In genomic region chr2:91526294-91527146, GRCm38 (mm10) we compare ENCODE assay signal across 7 mouse cellular contexts. TPM values are rescaled to one million over a fixed set of nuclear protein-coding genes. Genes with fewer than 3 reads are reported as not detected.
DNase-seq lines count a peak whose midpoint lies in the region; ATAC-seq lines count a peak whose summit lies in the region.

Gene Ckap5 (plus strand): TSS chr2:91526762.

- peak; percentile 98 for ATAC-seq in embryonic facial prominence, embryonic 12.5 days (ENCODE audit: insufficient number of reproducible peaks, insufficient read depth, low FRiP score, low TSS enrichment)
- ATAC-seq in limb, embryonic 11.5 days (ENCODE audit: insufficient number of reproducible peaks, low FRiP score, low TSS enrichment, low read depth), result peak; percentile 98
- ATAC-seq in midbrain, embryonic 14.5 days (ENCODE audit: low FRiP score, low TSS enrichment), result peak; percentile 98

- H3K9me3 ChIP-seq in embryonic facial prominence, embryonic 12.5 days, result no peaks in the 10 kb centered on the region
- no peaks in the 10 kb centered on the region for H3K9me3 ChIP-seq in limb, embryonic 11.5 days (ENCODE audit: control insufficient read depth, low read length)
- H3K9me3 ChIP-seq in midbrain, embryonic 14.5 days (ENCODE audit: control insufficient read depth, low read length), result no peaks in the 10 kb centered on the region

- H3K27me3 ChIP-seq in embryonic facial prominence, embryonic 12.5 days, result no peaks in the 10 kb centered on the region
- no peaks in the 10 kb centered on the region for H3K27me3 ChIP-seq in limb, embryonic 11.5 days (ENCODE audit: control insufficient read depth, insufficient read depth, low read length)
- no peaks in the 10 kb centered on the region for H3K27me3 ChIP-seq in midbrain, embryonic 14.5 days (ENCODE audit: control insufficient read depth, insufficient read depth, low read length)

- peak within 1 kb of the TSS; percentile 96 for H3K4me3 ChIP-seq in embryonic facial prominence, embryonic 12.5 days
- peak within 1 kb of the TSS; percentile 93 for H3K4me3 ChIP-seq in limb, embryonic 11.5 days (ENCODE audit: low read depth, low read length)
- H3K4me3 ChIP-seq in midbrain, embryonic 14.5 days (replicated peaks; ENCODE audit: low read depth, low read length), result peak within 1 kb of the TSS; percentile 98

- peak within 1 kb of the TSS; percentile 95 for H3K9ac ChIP-seq in embryonic facial prominence, embryonic 12.5 days
- peak within 1 kb of the TSS; percentile 97 for H3K9ac ChIP-seq in limb, embryonic 11.5 days (ENCODE audit: low read length)
- H3K9ac ChIP-seq in midbrain, embryonic 14.5 days (replicated peaks; ENCODE audit: low read length), result peak within 1 kb of the TSS; percentile 98

- peak; percentile 89 for DNase-seq in adrenal gland, postnatal 25 days
- peak; percentile 100 for DNase-seq in heart, adult 11 months
- DNase-seq in kidney, adult 18-20 months, result peak; percentile 92
- peak; percentile 97 for DNase-seq in limb, embryonic 11.5 days (ENCODE audit: low spot score)
- DNase-seq in midbrain, embryonic 14.5 days, result peak; percentile 97
- DNase-seq in spleen, adult 18-20 months, result peak; percentile 77 to 84

- WGBS in embryonic facial prominence, embryonic 12.5 days, result under 1% methylated on average over 63 of the region's 64 CpGs
- under 1% methylated on average over 49 of the region's 64 CpGs for WGBS in limb, embryonic 11.5 days
- WGBS in midbrain, embryonic 14.5 days, result under 1% methylated on average over 64 of the region's 64 CpGs

- peaks cover 10% of the 10 kb centered on the region; the same call in 1 of the 2 replicates for H3K36me3 ChIP-seq in embryonic facial prominence, embryonic 12.5 days
- H3K36me3 ChIP-seq in limb, embryonic 11.5 days (ENCODE audit: control insufficient read depth, insufficient read depth, low read length), result peaks cover 4% of the 10 kb centered on the region; the same call in 1 of the 2 replicates
- H3K36me3 ChIP-seq in midbrain, embryonic 14.5 days (ENCODE audit: control insufficient read depth, insufficient read depth, low read length), result no peaks in the 10 kb centered on the region

- peak within 1 kb of the TSS; percentile 88 for H3K27ac ChIP-seq in embryonic facial prominence, embryonic 12.5 days
- H3K27ac ChIP-seq in limb, embryonic 11.5 days (replicated peaks; ENCODE audit: low read depth, low read length), result peak within 1 kb of the TSS; percentile 75
- H3K27ac ChIP-seq in midbrain, embryonic 14.5 days (replicated peaks; ENCODE audit: low read depth, low read length), result peak within 1 kb of the TSS; percentile 90

- peak within 1 kb of the TSS; percentile 71 for H3K4me2 ChIP-seq in embryonic facial prominence, embryonic 12.5 days (replicated peaks)
- H3K4me2 ChIP-seq in limb, embryonic 11.5 days (ENCODE audit: low read depth, severe bottlenecking), result peak within 1 kb of the TSS; percentile 63
- peak within 1 kb of the TSS; percentile 77 for H3K4me2 ChIP-seq in midbrain, embryonic 14.5 days (ENCODE audit: low read length)

- H3K4me1 ChIP-seq in embryonic facial prominence, embryonic 12.5 days, result no peaks in the 10 kb centered on the region; the same call in 1 of the 2 replicates
- H3K4me1 ChIP-seq in limb, embryonic 11.5 days (ENCODE audit: control insufficient read depth, insufficient read depth, low read length), result no peaks in the 10 kb centered on the region
- 0 out of 2 replicates have a peak, but pooled peaks cover 6% of the 10 kb centered on the region for H3K4me1 ChIP-seq in midbrain, embryonic 14.5 days (ENCODE audit: control insufficient read depth, insufficient read depth, low read length)

RNA-seq across cellular contexts. Expression of gene Ckap5, which starts in this region (rescaled TPM):
- 45.1 and 49.3 TPM in 2 replicates for total RNA-seq in adrenal gland, postnatal 25 days (2021)
- polyA plus RNA-seq in embryonic facial prominence, embryonic 12.5 days (2016; fragmentation: Nextera tagmentation; extraction: Ambion mirVana), result 115 and 124 TPM in 2 replicates
- 105 and 111 TPM in 2 replicates for polyA plus RNA-seq in limb, embryonic 11.5 days (2014; fragmentation: Nextera tagmentation; extraction: Ambion mirVana)
- 117 and 152 TPM in 2 replicates for polyA plus RNA-seq in midbrain, embryonic 14.5 days (2014; fragmentation: Nextera tagmentation; extraction: Ambion mirVana)

Comparison
In these comparisons a context has a peak if more than half of its experiments do, and no peak if none do; other contexts are left out.
1. Peak in every context shown above with its lines: DNase-seq, ATAC-seq, H3K4me3 ChIP-seq and H3K27ac ChIP-seq.